Mouse (Mus musculus) cerebellum, adult (tissue): Measurements from ENCODE around the gene Tgm4.

Experiments used
- ATAC-seq: cut with Nextera tagmentation; 2 replicates; pipeline ENCODE4 v1.9.2; 2017; ENCODE audit warnings: mild to moderate bottlenecking, moderate library complexity, mixed read lengths; ENCODE audit not compliant: insufficient number of reproducible peaks, low FRiP score, low TSS enrichment

Tgm4 gene

GRCm38 (mm10) chr9:123103425-123103824 lies 68.9 kb downstream of the Tgm4 start:
- ATAC-seq: no peak

- no peak for ATAC-seq
Measured at GRCm38 (mm10) chr9:123104362-123104761, 69.8 kb downstream of the Tgm4 start.

GRCm38 (mm10) chr9:123107186-123107585 lies 72.7 kb downstream of the Tgm4 start:
- peak; percentile 86 for ATAC-seq

DNA sequence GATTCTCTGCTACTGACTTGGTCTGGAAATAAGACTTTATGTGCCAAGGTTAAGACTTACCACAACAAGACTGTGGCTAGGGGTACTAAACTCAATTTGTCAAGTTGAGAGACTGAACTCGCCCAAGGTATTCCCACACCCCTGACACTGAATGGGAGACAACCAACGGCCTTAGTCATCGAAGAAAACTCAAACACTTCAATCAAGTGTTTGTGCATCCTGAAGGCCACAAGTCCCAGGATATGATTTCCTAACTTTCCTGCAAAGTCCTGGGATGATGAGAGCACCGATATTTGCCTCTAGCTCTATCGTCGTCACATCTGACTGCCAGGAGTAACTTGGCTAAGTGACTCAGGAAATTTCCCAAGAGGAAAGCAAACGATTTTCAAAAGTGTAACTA lies 74.7 kb downstream of the Tgm4 start:
- ATAC-seq: no peak

- no peak for ATAC-seq
Measured at GRCm38 (mm10) chr9:123111751-123112221, 77.3 kb downstream of the Tgm4 start.

GRCm38 (mm10) chr9:123112805-123113521 lies 78.4 kb downstream of the Tgm4 start, which contains the start of the genes Zdhhc3 and Exosc7:
Zdhhc3 (minus strand) TSS chr9:123113205.
Exosc7 (plus strand) TSS chr9:123113215.
- ATAC-seq: peak; percentile 86

DNA sequence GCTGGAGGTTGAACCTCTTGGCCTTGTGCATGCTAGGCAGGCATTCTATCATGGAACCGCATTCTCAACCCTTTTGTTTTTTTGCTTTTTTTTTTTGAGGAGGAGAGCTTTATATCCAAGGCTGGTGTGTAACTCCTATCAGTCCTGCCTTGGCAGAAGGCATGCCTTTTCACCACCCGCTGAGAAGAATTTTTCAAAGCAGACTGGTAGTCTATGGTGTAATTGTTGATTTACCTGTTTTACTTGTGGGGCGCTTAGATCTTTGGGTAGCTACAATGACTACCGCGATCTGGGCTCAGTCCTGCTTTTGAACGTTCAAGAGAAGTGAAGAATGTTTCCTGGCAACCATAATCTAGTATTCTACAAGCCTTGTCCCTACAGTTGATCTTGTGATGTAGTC lies 79.4 kb downstream of the Tgm4 start:
- no peak for ATAC-seq

DNA sequence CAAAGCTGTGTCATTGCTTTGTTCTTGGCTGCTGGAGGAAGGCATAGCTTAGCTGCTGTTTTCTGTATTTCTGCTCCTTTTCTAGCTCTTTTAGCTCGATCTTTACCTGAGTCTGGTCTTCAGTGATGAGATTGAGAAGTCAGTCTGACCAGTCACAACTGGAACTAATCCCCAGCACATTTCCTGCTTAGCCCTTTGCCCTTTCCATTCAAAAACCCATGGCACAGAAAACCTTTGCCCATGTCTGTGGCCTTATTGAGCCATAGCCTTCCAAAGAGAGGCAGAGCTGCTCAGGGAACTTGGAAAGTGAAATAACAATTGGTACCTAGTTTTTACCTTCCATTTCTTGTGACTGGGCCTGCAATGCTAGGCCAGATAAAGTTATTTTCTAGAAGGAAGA lies 81.0 kb downstream of the Tgm4 start:
- ATAC-seq: no peak
